20 mouse cellular contexts compared by ENCODE assay signal in the genomic region with DNA sequence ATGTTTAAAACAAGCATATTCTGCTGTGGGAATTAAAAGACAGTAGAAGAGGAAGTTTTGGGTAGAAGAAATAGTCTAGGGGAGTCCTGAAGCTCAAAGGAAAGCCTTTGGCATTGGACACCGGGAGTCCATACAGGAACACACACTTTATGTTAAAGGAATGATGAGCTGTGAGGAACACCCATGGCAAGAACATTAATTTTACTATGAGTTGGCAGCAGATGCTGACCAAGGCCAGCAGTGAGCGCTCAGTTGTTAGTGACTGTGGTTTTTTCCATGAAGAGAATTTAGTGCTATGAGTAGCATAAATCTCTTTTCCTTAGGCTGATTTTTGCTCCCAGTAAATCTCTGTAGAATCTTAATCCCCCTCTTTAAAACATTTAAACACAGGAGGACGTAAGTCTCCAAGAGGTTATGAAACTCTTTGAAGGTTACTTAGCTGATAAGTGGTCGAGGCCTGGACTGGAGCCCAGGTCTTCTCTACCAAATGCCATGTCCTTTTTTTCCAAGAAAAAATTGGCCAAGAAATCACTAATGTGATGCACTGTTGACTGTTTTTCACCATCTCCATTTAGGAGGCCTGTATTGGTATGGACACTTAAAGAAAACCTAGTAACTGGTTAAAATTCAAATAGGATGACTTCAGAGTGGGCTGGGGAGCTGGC. TPM values are rescaled to one million over a fixed set of nuclear protein-coding genes. Genes with fewer than 3 reads are reported as not detected.
DNase-seq lines count a peak whose midpoint lies in the region; ATAC-seq and TF ChIP-seq lines count a peak whose summit lies in the region.
"Had no signal": no experiment of that assay in that cellular context is flagged by ENCODE, and none has a peak within 500 bp of the region (broad histone marks: within the 10 kb centered on the region; RNA-seq: fewer than 3 reads in every experiment).

No protein-coding gene starts in this region.

- ATAC-seq in intestine, embryonic 15.5 days = no peak
- no peak for ATAC-seq in intestine, embryonic 16.5 days
- no peak for ATAC-seq in lung, postnatal 0 days
- ATAC-seq in stomach, embryonic 14.5 days (ENCODE audit: insufficient number of reproducible peaks, insufficient read depth, low FRiP score, low read depth) = no peak
- ATAC-seq in forebrain, embryonic 13.5 days = no peak
- no peak for ATAC-seq in midbrain, embryonic 16.5 days
- ATAC-seq: liver, postnatal 0 days had no signal

- H3K4me1 ChIP-seq in intestine, embryonic 15.5 days (replicated peaks) = no peaks in the 10 kb centered on the region
- H3K4me1 ChIP-seq in intestine, embryonic 16.5 days (ENCODE audit: control insufficient read depth, insufficient read depth, low read length) = peaks cover 13% of the 10 kb centered on the region
- H3K4me1 ChIP-seq in lung, postnatal 0 days (ENCODE audit: insufficient read depth, low read depth, low read length) = 0 out of 2 replicates have a peak, but pooled peaks cover 9% of the 10 kb centered on the region
- 0 out of 2 replicates have a peak, but pooled peaks cover 6% of the 10 kb centered on the region for H3K4me1 ChIP-seq in stomach, embryonic 14.5 days (ENCODE audit: control insufficient read depth, insufficient read depth, low read length)
- no peaks in the 10 kb centered on the region for H3K4me1 ChIP-seq in forebrain, embryonic 13.5 days
- H3K4me1 ChIP-seq in midbrain, embryonic 16.5 days (ENCODE audit: control insufficient read depth, insufficient read depth, low read length) = no peaks in the 10 kb centered on the region
- H3K4me1 ChIP-seq: embryonic facial prominence, embryonic 15.5 days; hindbrain, embryonic 13.5 days; limb, embryonic 15.5 days; midbrain, embryonic 10.5 days; neural tube, embryonic 12.5 days had no signal

- no peaks in the 10 kb centered on the region for H3K9me3 ChIP-seq in intestine, embryonic 15.5 days
- no peaks in the 10 kb centered on the region; the same call in 1 of the 2 replicates for H3K9me3 ChIP-seq in intestine, embryonic 16.5 days (ENCODE audit: control insufficient read depth, low read length)
- no peaks in the 10 kb centered on the region for H3K9me3 ChIP-seq in lung, postnatal 0 days (ENCODE audit: low read length)
- no peaks in the 10 kb centered on the region for H3K9me3 ChIP-seq in stomach, embryonic 14.5 days (ENCODE audit: control insufficient read depth, low read depth, low read length)
- H3K9me3 ChIP-seq in forebrain, embryonic 13.5 days (replicated peaks) = no peaks in the 10 kb centered on the region
- no peaks in the 10 kb centered on the region for H3K9me3 ChIP-seq in midbrain, embryonic 16.5 days (replicated peaks; ENCODE audit: control insufficient read depth, low read length, poor library complexity, severe bottlenecking)
- H3K9me3 ChIP-seq: embryonic facial prominence, embryonic 15.5 days; hindbrain, embryonic 13.5 days; limb, embryonic 15.5 days; midbrain, embryonic 10.5 days; neural tube, embryonic 12.5 days had no signal

- TF ChIP-seq EP300 in lung, postnatal 0 days (IDR thresholded peaks at IDR 0.05) = no peak

- H3K27me3 ChIP-seq in intestine, embryonic 15.5 days (replicated peaks) = no peaks in the 10 kb centered on the region
- no peaks in the 10 kb centered on the region for H3K27me3 ChIP-seq in intestine, embryonic 16.5 days (replicated peaks; ENCODE audit: control insufficient read depth, insufficient read depth, low read length)
- H3K27me3 ChIP-seq in lung, postnatal 0 days (replicated peaks; ENCODE audit: insufficient read depth, low read length) = no peaks in the 10 kb centered on the region
- H3K27me3 ChIP-seq in stomach, embryonic 14.5 days (ENCODE audit: control insufficient read depth, insufficient read depth, low read length) = no peaks in the 10 kb centered on the region
- H3K27me3 ChIP-seq in forebrain, embryonic 13.5 days = no peaks in the 10 kb centered on the region
- H3K27me3 ChIP-seq in midbrain, embryonic 16.5 days (ENCODE audit: control insufficient read depth, insufficient read depth, low read depth, low read length) = no peaks in the 10 kb centered on the region
- H3K27me3 ChIP-seq: embryonic facial prominence, embryonic 15.5 days; hindbrain, embryonic 13.5 days; limb, embryonic 15.5 days; neural tube, embryonic 12.5 days had no signal

- peak; percentile 46 for DNase-seq in lung, postnatal 0 days (ENCODE audit: low spot score)
- no peak for DNase-seq in lung, postnatal 10 days
- peak; percentile 22 for DNase-seq in adipocyte (ENCODE audit: low spot score)
- DNase-seq: B cell, adult 2 months; cerebellum, adult 8-10 months; gastrocnemius, postnatal 36 days; heart, postnatal 10 days; kidney, postnatal 36 days; liver, postnatal 0 days; right cerebral cortex, postnatal 4 days had no signal

- H3K36me3 ChIP-seq in intestine, embryonic 15.5 days = no peaks in the 10 kb centered on the region; the same call in 1 of the 2 replicates
- no peaks in the 10 kb centered on the region for H3K36me3 ChIP-seq in intestine, embryonic 16.5 days (ENCODE audit: control insufficient read depth, insufficient read depth, low read length)
- no peaks in the 10 kb centered on the region for H3K36me3 ChIP-seq in lung, postnatal 0 days (ENCODE audit: insufficient read depth, low read length)
- H3K36me3 ChIP-seq in stomach, embryonic 14.5 days (ENCODE audit: control insufficient read depth, insufficient read depth, low read length) = no peaks in the 10 kb centered on the region
- H3K36me3 ChIP-seq in forebrain, embryonic 13.5 days (ENCODE audit: poor library complexity, severe bottlenecking) = no peaks in the 10 kb centered on the region
- no peaks in the 10 kb centered on the region for H3K36me3 ChIP-seq in midbrain, embryonic 16.5 days (ENCODE audit: control insufficient read depth, insufficient read depth, low read length)
- H3K36me3 ChIP-seq: embryonic facial prominence, embryonic 15.5 days; hindbrain, embryonic 13.5 days; limb, embryonic 15.5 days; midbrain, embryonic 10.5 days; neural tube, embryonic 12.5 days had no signal

- TF ChIP-seq CTCF in lung, postnatal 0 days (IDR thresholded peaks at IDR 0.05) = no peak

- no peak overlapping the region for H3K9ac ChIP-seq in intestine, embryonic 15.5 days
- H3K9ac ChIP-seq in intestine, embryonic 16.5 days (ENCODE audit: low read depth, low read length) = no peak overlapping the region
- H3K9ac ChIP-seq in lung, postnatal 0 days (replicated peaks; ENCODE audit: low read depth) = no peak overlapping the region
- H3K9ac ChIP-seq in stomach, embryonic 14.5 days (replicated peaks; ENCODE audit: low read depth, low read length) = no peak overlapping the region
- H3K9ac ChIP-seq in forebrain, embryonic 13.5 days = no peak overlapping the region
- no peak overlapping the region for H3K9ac ChIP-seq in midbrain, embryonic 16.5 days (ENCODE audit: low read depth, low read length)
- H3K9ac ChIP-seq: embryonic facial prominence, embryonic 15.5 days; hindbrain, embryonic 13.5 days; limb, embryonic 15.5 days; liver, postnatal 0 days; neural tube, embryonic 12.5 days had no signal

- H3K27ac ChIP-seq in intestine, embryonic 15.5 days = peak overlapping the region; percentile 13; the same call in 1 of the 2 replicates
- H3K27ac ChIP-seq in intestine, embryonic 16.5 days (ENCODE audit: low read length) = no peak overlapping the region
- H3K27ac ChIP-seq in lung, postnatal 0 days (ENCODE audit: low read length) = peak overlapping the region; percentile 28; the same call in 1 of the 2 replicates
- peak overlapping the region; percentile 52; the same call in 1 of the 2 replicates for H3K27ac ChIP-seq in stomach, embryonic 14.5 days (ENCODE audit: low read length)
- H3K27ac ChIP-seq in forebrain, embryonic 13.5 days = no peak overlapping the region
- H3K27ac ChIP-seq in midbrain, embryonic 16.5 days (ENCODE audit: low read length) = no peak overlapping the region
- H3K27ac ChIP-seq: embryonic facial prominence, embryonic 15.5 days; hindbrain, embryonic 13.5 days; limb, embryonic 15.5 days; midbrain, embryonic 10.5 days; neural tube, embryonic 12.5 days had no signal

- no peak overlapping the region for H3K4me3 ChIP-seq in intestine, embryonic 15.5 days (replicated peaks)
- H3K4me3 ChIP-seq in intestine, embryonic 16.5 days (ENCODE audit: low read length) = no peak overlapping the region
- H3K4me3 ChIP-seq in lung, postnatal 0 days (ENCODE audit: low read depth, low read length) = no peak overlapping the region
- no peak overlapping the region for H3K4me3 ChIP-seq in stomach, embryonic 14.5 days (ENCODE audit: low read depth, low read length)
- H3K4me3 ChIP-seq in forebrain, embryonic 13.5 days = no peak overlapping the region
- no peak overlapping the region for H3K4me3 ChIP-seq in midbrain, embryonic 16.5 days (ENCODE audit: low read depth, low read length)
- H3K4me3 ChIP-seq: embryonic facial prominence, embryonic 15.5 days; hindbrain, embryonic 13.5 days; limb, embryonic 15.5 days; midbrain, embryonic 10.5 days; neural tube, embryonic 12.5 days had no signal

- WGBS in intestine, embryonic 15.5 days = 47% methylated on average over 4 of the region's 4 CpGs
- 49% methylated on average over 4 of the region's 4 CpGs for WGBS in intestine, embryonic 16.5 days
- WGBS in lung, postnatal 0 days = 19% methylated on average over 4 of the region's 4 CpGs
- WGBS in stomach, embryonic 14.5 days = 45% methylated on average over 4 of the region's 4 CpGs
- WGBS in forebrain, embryonic 13.5 days = 79% methylated on average over 4 of the region's 4 CpGs
- 82% methylated on average over 4 of the region's 4 CpGs for WGBS in midbrain, embryonic 16.5 days

- H3K4me2 ChIP-seq in intestine, embryonic 15.5 days (replicated peaks) = no peak overlapping the region
- no peak overlapping the region for H3K4me2 ChIP-seq in intestine, embryonic 16.5 days (ENCODE audit: low read depth, low read length)
- H3K4me2 ChIP-seq in lung, postnatal 0 days (replicated peaks; ENCODE audit: low read depth, low read length) = no peak overlapping the region
- H3K4me2 ChIP-seq in stomach, embryonic 14.5 days (replicated peaks; ENCODE audit: low read depth, low read length) = no peak overlapping the region
- H3K4me2 ChIP-seq in forebrain, embryonic 13.5 days = no peak overlapping the region
- no peak overlapping the region for H3K4me2 ChIP-seq in midbrain, embryonic 16.5 days (ENCODE audit: low read length)
- H3K4me2 ChIP-seq: embryonic facial prominence, embryonic 15.5 days; hindbrain, embryonic 13.5 days; limb, embryonic 15.5 days; neural tube, embryonic 12.5 days had no signal

RNA-seq across cellular contexts. Expression of gene Babam2, which starts 18.1 kb away (rescaled TPM):
- polyA plus RNA-seq in intestine, embryonic 15.5 days (2015; fragmentation: Nextera tagmentation; extraction: Ambion mirVana) = 70.9 and 78.7 TPM in 2 replicates
- 63.5 and 69.0 TPM in 2 replicates for polyA plus RNA-seq in intestine, embryonic 16.5 days (2015; fragmentation: Nextera tagmentation; extraction: Ambion mirVana)
- 39.4 and 46.5 TPM in 2 replicates for polyA plus RNA-seq in lung, postnatal 0 days (2015; fragmentation: Nextera tagmentation; extraction: Ambion mirVana)
- polyA plus RNA-seq in stomach, embryonic 14.5 days (2014; fragmentation: Nextera tagmentation; extraction: Ambion mirVana) = 59.6 and 62.9 TPM in 2 replicates
- polyA plus RNA-seq in forebrain, embryonic 13.5 days (2015; fragmentation: Nextera tagmentation; extraction: Ambion mirVana) = 53.5 and 54.6 TPM in 2 replicates
- polyA plus RNA-seq in midbrain, embryonic 16.5 days (2015; fragmentation: Nextera tagmentation; extraction: Ambion mirVana) = 47.3 and 54.7 TPM in 2 replicates

RNA-seq across cellular contexts. Expression of gene Rbks, which starts 18.2 kb away (rescaled TPM):
- polyA plus RNA-seq in intestine, embryonic 15.5 days (2015; fragmentation: Nextera tagmentation; extraction: Ambion mirVana) = 15.4 and 16.6 TPM in 2 replicates
- polyA plus RNA-seq in intestine, embryonic 16.5 days (2015; fragmentation: Nextera tagmentation; extraction: Ambion mirVana) = 20.8 and 21.2 TPM in 2 replicates
- 9.8 and 10.1 TPM in 2 replicates for polyA plus RNA-seq in lung, postnatal 0 days (2015; fragmentation: Nextera tagmentation; extraction: Ambion mirVana)
- 2.2 and 3.3 TPM in 2 replicates for polyA plus RNA-seq in stomach, embryonic 14.5 days (2014; fragmentation: Nextera tagmentation; extraction: Ambion mirVana)
- polyA plus RNA-seq in forebrain, embryonic 13.5 days (2015; fragmentation: Nextera tagmentation; extraction: Ambion mirVana) = 2.1 and 2.5 TPM in 2 replicates
- 1.9 and 2.5 TPM in 2 replicates for polyA plus RNA-seq in midbrain, embryonic 16.5 days (2015; fragmentation: Nextera tagmentation; extraction: Ambion mirVana)

Comparison
In these comparisons a context has a peak if more than half of its experiments do, and no peak if none do; other contexts are left out.
1. H3K27ac ChIP-seq: peak in intestine, embryonic 15.5 days (single experiment), lung, postnatal 0 days (single experiment) and stomach, embryonic 14.5 days (single experiment); none in intestine, embryonic 16.5 days (single experiment), forebrain, embryonic 13.5 days (single experiment) and midbrain, embryonic 16.5 days (single experiment).